Mouse (Mus musculus) lung, postnatal 0 days (tissue): Measurements from ENCODE around the gene Reep3.

ENCODE experiments used
- CTCF ChIP-seq: IDR thresholded peaks from 2 replicates; pipeline ENCODE4 v1.5.1; 2016; ENCODE audit warnings: antibody characterized with exemption, mild to moderate bottlenecking
- EP300 ChIP-seq: IDR thresholded peaks from 2 replicates; pipeline ENCODE4 v1.6.1; 2016; ENCODE audit warnings: antibody characterized with exemption, mild to moderate bottlenecking, control low read depth

- no peak for TF ChIP-seq EP300
- no peak for TF ChIP-seq CTCF
Measured at GRCm38 (mm10) chr10:67085916-67086315, 10.8 kb downstream of the Reep3 start.
